Mouse (Mus musculus) thymus, postnatal 0 days (tissue): ENCODE measurements around the gene Zfyve27. TPM values are rescaled to one million over a fixed set of nuclear protein-coding genes. Genes with fewer than 3 reads are reported as not detected.
A peak's percentile ranks its signal among the peaks of the same experiment; 100 is the strongest.

ENCODE experiments used
- DNase-seq: peaks from one replicate; pipeline ENCODE4 v3.0.0-alpha.2; 2015; ENCODE audit warnings: low spot score
- polyA plus RNA-seq: library from polyadenylated mRNA; unstranded; fragments of >200 nt; fragmentation: Nextera tagmentation; extraction: Ambion mirVana; gene quantifications from 2 replicates; pipeline ENCODE4 v1.2.1, GENCODE M21; 2015

The Zfyve27 gene
- polyA plus RNA-seq, result 26.7 and 31.4 TPM in 2 replicates

DNA sequence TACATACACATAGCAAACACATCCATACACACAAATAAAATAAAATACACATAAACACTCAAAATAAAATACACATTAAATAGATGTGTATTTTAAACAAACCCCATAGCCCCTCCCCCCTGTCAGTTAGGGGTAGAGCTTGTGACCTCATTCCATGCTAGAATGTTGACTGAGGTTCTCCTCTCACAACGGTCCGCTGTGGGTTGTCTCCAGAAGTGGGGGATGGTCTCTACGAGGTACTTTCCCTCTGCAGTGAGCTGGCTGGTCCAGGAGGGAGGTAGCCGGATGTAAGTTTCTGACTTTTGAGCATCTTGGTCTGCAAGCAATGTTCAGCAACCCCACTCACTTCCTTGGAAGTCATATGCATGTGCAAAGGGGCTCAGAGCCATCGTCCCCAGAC lies at the start of gene Zfyve27:
Gene Zfyve27, plus strand, starts transcription at position 188 of the 400 bp plus-strand sequence.
- no peak for DNase-seq

DNA sequence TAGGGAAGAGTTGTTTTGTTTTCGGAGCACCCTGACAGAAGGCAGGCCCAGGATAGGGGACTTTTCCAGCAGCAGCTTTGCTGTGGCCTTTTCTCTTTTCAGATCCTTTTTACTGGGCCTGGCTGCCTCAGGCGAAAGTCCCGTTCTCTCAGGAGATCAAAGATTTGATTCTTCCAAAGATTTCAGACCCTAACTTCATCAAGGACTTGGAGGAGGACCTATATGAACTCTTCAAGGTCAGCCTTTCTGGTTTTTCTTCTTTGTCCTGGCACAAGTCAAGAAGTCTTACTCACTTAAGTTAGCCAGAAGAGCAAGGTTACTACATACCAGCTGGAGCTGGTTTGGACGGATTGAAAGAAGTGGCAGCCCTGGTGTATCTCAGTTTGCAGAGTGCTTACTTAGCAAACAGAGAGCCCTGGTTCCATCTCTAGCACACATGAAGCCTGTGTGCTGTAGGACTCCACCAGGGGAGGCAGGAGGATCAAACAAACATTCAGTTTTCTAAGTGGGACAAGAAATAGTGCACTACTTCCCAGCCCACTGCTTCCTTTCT lies 47.9 kb upstream of the Zfyve27 start:
- no peak for DNase-seq

DNA sequence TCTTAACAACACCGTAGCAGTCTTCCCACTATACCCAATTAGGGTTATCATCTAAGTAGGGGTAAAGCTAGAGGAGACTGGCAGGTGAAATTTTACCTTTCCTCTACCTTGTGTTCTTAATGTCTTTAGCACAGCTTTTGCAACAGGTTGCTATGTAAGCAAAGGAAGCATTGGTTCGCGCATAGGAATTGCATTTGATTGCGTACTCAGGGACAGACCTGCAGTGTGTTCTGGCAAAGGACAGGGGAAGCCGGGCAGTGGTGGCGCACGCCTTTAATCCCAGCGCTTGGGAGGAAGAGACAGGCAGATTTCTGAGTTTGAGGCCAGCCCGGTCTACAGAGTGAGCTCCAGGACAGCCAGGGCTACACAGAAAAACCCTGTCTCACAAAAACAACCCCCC lies 45.6 kb upstream of the Zfyve27 start:
- no peak for DNase-seq

DNA sequence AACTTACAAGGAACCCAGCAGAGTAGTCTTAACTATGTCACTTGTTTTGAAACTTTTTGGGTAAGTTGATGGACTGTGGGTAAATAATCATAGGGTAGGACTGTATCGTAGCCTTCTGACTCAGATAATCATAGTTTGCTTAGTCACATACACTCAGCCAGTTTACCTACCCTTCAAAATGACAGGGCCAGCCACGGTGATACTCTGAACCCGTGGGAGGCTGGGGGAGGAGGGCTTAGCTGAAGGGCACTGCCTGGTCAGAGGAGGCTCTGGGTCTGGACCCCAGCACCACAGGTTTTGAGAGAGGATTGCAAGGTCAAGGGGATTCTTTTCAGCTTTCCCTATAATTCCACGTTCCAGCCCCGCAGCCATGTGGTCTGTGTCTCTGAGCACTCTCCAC lies 45.2 kb upstream of the Zfyve27 start:
- no peak for DNase-seq

DNA sequence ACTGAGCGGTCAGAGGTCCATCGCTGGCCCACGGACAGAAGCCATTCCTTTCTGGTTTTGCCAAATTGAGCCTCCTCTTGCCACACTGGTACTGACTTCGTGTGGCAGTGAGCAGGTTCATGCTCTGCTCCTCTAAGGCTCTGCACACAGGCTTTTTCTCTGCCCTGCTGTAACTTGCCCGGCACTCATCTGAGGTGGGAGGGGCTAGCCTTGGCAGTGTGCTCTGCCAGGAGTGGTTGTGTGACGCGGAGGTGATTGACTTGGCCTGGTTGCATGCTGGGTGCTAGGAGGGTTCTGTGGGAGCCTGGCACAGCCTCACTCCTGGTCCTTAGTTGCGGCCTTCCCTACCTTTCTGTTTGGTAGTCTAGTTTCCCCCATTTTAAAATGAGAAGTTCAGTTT lies 43.3 kb upstream of the Zfyve27 start:
- DNase-seq, result no peak

DNA sequence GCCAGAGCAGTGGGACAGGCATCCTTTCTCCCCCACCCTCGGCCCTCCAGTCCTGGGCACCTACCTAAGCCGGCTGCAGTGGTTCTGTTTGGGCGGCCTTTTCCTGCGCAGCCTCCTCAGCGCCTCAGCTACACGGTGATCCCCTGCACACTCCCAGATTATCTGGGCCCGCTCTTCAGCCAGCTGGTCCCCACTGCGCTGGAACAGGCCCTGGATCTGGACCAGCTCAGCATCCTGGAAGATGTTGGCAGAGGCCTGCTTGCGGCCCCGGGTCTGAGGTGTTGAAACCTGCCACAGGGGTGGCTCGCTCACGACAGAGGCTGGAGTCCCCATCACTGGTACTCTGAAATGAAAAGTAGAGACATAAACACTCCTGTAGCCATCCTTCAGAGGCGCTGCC lies 39.1 kb upstream of the Zfyve27 start:
- no peak for DNase-seq

DNA sequence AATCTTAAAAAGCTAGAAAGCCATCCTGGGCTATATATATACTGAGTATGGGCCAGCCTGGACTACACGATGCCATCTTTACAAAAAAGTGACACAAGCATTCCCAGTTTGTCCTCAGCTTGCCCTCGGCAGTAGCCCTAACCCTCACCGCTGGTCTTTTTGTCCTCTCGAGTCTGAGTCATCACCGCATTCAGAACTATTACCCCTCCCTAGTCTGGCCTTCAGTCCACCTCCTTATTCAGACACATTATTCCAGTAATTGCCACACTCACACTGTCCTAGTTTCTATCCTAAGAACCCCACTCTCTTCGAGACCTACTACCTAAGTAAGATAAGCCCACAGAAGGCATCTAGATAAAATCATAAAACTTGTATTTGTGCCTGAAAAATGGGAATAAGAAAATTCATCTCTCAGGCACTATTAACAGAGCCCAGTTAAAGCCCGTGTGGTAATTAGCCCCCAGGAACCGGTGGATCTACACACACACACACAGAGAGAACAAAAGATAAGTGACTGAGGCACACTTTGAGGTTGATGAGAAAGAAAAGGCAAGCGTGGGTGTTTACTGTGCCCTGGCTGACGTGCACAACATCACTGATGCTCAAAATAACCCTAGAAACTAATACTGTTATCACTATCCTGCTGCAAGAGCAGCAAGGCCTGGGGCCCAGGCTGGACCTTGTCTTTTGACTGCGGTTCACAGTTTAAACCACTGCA lies 38.1 kb upstream of the Zfyve27 start:
- no peak for DNase-seq

DNA sequence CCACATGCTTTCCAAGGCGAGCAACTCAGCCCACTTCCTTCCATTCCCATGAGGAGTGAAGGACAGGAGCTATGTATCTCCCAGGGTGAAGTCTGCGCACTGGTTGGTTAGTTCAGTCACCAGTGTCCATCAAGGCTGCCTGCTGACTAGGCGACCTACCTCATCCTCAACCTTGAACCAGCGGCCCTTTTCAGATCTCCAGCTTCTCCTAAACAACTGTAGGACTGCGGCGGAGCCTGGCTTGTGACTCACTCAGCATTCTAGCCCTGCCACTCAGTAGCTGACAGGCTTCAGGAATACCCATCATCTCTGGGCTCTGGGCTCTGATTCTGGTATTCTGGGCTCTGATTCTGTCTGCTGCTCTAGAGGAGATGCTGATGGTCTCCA lies 37.5 kb upstream of the Zfyve27 start:
- no peak for DNase-seq

DNA sequence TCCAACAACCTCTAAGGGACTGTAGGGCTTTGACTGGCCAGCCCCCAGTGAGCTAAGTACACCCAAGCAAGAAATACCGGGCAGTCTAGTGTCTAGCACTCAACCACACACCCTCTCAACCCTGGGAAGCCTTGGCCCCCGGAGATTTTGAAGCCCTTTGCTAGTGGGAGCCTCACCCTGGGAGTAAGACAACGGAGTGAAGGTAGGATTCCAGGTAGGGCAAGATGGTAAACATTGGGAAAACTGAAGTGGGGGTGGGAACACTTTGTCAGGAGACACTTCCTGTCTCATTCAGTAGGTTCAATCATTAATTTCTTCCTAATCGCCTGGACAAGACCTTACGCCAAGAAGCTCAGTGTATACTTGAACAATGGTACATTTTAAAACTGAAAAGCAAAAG lies 36.7 kb upstream of the Zfyve27 start:
- no peak for DNase-seq

DNA sequence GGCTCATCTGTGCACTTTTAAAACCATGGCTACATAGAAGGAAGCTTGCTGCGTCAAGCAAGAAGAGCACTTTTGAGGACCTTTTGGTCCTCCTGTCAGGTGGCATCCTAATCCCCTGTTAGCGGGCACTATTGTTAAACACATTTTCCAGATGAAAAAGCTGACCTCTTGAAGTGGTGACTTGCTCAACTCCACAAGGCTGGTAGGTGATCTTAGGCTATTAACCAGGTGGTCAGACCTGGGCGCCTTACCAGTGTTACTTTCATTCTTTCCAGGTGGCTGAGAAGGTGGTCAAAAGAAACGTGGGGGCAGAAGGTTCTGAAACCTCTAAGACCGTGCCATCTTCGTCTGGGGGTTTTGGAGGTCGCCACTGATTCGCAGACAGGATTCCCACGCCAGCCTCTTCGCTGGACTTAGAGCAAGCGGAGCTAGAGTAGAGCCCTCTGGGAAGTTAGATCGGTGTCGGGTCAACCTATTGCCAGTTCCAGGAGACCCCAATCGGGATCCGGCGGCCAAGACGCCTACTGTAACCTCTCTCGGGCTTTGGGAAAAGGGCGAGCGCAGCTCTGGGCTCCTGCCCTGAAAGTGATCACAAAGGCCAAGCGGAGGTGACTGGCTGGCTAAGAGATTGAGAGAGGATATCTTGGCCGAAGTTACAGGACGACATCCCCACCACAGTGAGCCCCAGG lies 35.6 kb upstream of the Zfyve27 start:
- no peak for DNase-seq

DNA sequence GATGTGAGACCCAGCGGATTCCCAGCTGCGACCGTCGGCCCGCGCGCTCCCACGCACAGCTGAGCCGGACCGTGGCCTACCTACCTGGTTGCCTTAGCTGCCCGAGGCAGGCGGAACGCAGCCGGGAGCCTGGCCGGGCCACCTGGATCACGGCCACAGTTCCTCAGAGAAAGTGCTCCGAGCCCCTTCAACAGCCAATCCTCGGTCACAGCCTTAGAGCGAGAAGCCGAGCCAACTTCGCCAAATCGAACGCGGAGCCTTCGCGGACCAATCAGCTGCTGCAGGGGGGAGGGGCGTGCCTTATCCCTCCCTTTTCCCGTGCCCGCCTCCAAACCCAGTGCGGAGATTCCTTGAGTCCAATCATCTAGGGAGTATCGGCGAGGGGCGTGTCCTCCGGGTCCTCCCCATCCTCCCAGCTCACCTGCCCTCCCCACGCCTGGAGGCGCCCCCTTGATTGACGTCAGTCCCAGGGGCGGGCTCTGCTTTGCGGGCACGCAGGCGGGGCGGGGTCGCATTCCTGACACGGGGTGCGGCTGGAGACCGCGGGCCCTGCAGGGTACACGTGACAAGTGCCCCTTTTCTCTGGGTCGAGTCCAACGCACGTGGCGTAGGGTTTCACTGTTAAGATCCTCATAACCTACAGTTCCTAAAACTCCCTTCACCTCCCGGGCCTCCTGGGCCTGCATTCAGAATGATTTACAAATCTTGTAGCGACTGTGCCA lies 34.8 kb upstream of the Zfyve27 start, which contains the start of gene Avpi1:
Gene Avpi1, minus strand, starts transcription at position 273 of the 722 bp plus-strand sequence.
- peak; percentile 95 for DNase-seq

DNA sequence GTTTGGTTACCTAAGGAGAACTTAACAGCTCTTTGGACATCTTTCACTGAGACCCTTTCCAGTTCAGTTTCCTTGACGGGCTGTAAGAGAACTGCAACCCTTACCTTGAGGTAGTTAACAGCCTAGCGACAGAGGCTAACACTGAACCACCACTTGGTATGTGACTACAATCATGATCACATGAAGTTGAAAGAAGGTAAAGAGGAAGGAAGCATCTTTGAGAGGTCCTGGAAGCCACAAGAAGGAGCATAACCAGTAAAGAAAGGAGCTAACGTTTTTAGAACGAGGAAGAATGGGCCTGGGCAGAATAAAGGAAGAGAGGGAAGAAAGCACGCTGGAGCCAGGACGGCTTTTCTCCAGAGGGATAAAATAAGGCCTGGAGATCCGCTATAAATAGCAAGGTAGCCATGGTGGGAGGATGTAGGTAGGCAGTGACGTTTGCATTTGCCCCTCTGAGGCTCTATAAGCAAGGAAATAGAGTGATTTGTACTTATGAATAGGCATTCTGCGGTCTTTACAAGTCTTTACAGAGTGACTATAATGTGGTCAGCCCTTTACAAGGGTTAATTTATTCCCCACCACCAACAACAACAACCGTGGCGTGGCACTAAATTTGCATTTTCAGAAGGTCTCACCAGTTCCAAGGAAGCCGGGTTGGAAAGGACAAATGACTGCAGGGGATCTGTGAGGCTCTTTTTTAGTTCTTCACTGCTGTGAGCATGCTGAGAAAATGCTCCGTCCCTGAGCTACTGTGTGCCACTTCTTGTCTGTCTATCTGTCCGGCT lies 34.0 kb upstream of the Zfyve27 start:
- DNase-seq, result no peak

DNA sequence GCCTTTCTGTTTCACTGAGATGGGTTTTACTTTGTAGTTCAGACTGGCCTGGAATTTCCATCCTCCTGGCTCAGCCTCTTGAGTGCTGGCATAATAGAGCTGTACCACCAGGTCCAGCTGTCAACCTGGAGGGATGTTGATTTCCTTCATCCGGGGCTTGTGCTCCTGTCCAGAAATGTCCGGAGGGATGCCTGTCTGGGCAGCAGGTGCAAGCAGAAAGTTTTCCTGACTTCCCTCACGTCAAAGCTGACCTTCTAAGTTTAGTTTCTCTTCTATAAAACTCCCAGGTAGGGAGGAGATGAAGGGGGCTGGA lies 33.5 kb upstream of the Zfyve27 start:
- DNase-seq, result no peak

DNA sequence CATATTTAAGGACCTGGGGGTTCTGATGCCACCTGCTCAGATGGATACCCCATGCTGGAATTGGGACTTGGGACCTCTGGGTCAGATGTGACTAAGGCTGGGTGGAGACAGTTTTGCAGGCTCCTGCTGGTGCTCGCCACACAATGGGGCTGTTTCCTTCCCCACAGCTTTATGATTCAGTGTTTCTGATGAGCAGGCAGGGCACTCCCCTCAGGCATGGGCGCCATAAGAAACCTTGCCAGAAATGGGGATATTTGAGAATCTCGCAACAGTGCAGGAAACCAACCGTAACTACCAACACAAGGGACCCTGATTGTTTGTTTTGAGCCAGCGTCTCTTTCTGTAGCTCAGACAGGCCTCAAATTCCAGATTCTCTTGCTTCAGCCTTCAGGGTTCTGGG lies 32.6 kb upstream of the Zfyve27 start:
- DNase-seq, result no peak

DNA sequence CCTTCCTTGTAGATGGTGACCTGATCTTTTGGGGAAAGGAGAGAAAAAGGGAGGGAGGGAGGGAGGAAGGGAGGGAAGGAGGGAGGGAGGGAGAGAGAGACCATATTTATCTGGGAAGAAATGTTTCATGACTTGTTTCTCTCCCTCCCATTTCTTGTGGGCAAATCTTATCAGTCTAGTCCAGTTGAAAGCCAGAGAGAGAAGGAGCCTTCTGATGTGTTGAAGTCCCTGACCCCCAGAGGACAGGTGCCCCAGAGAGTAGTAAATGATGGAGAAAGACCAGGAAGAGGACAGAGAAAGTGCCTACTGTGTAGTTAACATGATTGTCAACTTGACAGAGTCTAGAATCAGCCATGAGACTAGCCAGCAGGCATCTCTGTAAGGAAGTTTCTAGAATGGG lies 28.7 kb upstream of the Zfyve27 start:
- DNase-seq, result no peak

DNA sequence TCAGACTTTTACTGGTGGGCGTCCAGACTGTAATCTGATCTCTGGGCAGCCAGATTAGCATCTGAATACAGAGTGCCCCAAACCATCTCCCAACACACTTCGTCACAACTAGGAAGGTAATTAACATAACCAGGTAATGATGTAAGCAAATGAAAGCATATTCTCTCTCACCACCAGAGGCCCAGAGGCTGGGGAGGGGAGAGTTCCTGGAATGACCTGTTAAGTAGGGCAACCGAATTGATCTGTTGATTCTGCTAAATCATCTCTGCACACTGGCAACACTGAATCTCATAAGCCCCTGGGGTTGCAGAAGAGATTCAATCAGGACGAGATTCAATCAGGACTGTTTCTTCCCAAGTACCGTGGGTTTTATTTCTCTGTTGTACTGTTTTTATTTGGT lies 27.6 kb upstream of the Zfyve27 start:
- no peak for DNase-seq

DNA sequence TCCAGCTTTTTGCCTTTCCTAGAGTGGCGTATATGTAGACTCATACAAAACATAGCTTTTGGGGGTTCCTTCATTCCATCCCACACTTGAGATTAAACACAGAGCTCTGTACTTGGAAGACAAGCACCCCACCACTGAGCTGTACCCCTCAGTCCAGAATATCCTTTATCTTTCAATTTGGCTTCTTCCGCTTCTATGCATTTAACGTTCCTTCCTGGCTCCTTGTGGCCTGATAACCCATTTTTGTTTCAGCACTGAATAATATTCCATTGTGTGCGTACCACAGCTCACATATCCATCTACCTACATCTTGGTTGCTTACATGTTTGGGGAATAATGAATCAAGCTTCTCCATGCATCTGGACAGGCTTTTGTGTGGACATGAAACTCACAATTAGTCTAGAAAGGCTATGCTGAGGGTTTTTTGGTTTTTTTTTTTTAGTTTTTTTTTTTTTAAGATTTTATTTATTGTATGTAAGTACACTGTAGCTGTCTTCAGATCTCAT lies 26.5 kb upstream of the Zfyve27 start:
- DNase-seq, result no peak

DNA sequence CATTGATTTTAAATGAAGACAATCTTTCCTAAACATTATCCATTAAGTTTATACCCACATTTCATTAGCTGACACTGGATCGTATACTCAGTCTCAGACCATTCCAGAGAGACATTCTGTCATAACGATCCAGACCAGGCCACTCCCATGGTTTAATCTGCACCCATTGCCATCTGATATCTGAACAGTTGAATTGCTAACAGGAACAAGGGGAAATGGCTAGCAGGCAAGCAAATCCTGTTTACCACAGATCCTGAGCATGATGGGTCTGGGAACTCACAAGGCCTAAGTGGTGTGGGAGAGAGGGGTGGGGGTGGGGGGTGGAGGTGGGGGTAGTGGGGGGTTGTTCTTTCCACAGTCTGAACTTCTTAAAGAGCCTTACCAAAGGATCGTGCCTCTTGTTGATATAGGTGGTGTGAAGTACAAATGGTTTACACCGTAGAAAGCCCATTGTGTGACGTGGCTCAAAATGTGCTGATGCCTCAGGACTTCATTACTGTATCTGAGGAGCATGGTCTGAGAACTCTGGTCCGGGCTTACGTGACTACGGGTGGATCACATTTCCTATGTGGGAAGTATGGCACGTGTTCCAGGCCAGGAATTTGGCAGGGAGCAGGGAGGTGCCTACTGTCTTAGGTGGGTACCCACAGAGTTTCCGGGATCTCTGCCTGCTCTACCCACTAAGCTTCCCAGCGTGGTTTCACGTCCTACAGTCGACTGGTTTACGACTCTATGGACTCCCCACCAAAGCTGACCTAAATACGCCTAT lies 25.1 kb upstream of the Zfyve27 start:
- no peak for DNase-seq

DNA sequence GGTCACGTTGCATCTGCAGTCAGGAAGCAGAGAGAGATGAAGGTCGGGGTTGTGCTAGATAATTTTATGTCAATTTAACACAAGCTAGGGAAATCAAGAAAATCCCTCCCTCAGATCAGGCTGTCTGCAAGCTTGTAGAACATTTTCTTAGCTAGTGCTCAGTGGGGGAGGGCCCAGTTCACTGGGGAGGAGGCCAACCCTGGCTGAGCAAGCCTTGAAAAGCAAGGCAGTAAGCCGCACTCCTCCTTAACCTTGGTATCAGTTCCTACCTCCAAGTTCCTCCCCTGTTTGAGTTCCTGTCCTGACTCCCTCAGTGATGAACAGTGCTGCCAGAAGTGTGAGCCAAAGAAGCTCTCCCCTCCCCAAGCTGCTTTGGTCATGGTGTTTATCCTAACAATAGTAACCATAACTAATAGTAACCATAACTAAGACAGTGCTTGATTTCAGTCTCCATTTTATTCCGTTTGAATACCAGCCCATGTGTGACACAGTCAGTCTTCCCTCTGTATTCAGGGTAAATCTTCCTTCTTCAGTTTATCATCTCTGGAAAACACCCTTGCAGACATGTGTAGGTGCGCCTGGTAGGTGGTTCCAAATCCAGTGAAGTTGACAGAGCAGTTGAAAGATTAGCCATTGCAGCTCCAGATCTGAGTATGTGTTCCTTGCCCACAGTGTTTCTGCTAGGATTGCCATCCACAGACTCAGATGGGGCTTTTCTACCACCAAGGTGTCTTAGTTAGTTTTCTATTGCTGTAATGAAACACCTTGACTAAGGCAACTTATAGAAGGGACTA lies 23.8 kb upstream of the Zfyve27 start:
- DNase-seq, result no peak

DNA sequence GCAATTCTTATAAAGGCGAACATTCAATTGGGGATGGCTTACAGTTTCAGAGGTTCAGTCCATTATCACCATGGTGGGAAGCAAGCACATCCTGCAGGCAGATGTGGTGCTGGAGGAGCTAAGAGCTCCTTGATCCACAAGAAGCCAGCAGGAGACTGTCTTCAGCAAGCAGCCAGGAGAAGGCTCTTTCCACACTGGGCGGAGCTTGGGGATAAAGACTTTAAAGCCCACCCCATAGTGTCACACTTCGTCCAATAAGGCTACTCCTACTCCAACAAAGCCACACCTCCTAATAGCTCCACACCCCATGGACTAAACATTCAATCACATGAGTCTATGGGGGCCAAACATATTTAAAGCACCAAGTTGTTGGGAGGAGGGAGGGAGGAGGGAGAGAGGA lies 21.8 kb upstream of the Zfyve27 start:
- DNase-seq, result no peak
